Mouse (Mus musculus) MEL-GATA-1-ER (cell line): ENCODE data around the gene Cdkal1.
A peak's percentile ranks its signal among the peaks of the same experiment; 100 is the strongest.

ENCODE experiments used
- DNase-seq: peaks from one replicate; pipeline ENCODE4 v3.0.0-alpha.2; 2012; ENCODE audit warnings: low read depth; ENCODE audit errors: extremely low read depth

The Cdkal1 gene

DNA sequence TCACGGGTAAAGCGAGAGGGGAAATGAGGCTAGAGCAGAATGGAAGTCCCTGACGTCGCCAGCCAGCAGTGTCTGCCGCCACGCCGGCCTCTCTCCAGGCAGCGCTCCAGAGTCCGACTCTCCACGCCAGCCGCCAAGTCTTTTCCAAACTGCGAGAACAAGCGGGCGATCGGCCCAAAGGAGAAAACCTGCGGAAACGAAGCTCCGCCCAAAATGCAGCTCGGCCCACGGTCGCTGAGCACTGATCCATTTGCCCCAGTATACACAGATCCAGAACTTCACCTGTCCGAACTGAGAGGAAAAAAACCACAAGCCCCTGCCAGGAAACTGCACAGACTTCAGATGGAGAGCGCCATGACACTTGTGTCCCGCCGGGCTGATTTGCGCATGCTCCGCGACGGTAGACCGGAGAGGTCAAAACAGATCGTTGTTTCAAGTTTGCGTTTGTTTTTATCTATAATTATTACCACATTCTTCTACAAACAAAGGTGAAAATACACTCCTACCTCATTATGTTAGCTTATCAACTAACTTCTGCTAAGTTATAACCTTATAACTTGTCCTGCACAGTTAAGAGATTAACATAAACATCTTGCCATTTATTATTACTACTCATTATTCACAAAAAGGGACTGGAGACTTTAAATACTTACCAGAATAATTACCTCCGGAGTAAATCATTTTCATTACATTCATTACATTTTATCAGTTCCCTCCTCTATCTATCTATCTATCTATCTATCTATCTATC is at the start of gene Cdkal1:
TSS of gene Cdkal1 (minus strand) at position 394 of the 751 bp plus-strand sequence.
- DNase-seq: peak; percentile 84

DNA sequence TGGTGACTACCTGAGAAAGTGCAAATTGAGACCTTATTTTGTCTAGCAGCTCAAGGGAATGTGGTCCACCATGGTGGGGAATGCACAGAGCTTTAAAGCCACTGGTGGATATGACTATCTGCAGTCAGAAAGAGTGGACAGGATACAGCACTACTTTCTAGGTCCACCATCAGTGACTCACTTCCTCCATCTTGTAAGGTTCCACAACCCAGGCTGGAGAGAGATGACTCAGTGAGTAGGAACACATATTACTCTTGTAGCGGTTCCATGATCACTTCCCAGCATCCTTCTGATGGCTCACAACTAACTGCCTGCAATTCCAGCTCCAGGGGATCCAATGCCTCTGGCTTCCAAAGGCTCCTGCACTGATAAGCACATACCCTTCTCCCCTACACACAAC is 47.9 kb upstream of the Cdkal1 start:
- peak; percentile 5 for DNase-seq

DNA sequence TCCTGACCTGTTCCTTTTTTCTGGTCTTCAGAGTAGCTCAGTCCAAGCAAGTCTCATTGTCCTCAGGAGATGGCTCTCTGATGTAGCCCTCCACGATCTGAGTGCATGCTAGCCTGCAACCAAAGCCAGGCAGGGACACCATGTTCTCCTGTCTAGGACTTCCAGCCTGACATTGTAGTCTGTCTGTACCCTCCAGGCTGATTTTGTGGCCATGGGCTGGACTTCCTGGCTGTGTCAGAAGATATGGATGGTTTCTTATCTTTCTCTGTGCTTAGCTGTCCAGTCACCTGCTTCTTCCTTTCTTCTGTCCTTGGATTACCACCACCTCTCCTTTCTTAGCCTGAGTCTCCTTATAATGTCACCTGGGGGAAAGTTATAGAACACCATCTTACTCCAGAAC is 47.2 kb upstream of the Cdkal1 start:
- no peak for DNase-seq

DNA sequence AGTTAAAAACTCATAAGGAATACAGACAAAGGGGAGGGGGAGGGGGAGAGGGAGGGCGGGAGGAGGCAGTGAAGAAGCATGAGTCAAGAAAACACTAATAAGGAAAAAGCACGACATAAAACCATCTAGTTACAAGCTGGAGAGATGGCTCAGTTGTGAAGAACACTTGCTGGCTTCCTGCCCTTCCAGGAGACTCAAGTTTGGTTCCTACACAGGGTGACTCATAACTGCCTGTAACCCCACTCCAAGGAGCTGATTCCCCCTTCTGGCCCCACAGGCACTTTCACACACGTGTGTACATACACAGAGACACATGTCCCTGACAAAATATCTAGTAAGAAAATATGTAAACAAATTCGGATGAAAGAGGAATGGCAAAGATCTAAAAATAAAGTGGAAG is 46.2 kb upstream of the Cdkal1 start:
- no peak for DNase-seq

DNA sequence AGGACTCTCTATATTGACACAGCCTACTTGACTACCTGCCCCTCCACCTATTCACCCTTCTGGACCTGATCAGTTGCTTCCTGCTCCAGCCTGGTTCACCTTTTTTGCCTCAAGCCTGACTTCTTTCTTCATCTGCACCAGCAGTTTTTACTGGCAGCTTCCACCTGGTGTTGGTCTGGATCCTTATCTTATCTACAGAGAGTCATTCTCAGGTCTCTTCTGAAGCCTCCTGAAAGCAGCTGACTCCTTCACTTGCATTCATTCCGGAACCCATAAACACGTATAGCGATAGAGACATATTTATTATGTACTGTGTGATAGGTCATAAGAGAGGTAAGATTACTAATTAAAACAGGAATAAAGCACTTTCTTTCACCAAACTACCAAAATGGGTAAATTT is 11.3 kb upstream of the Cdkal1 start:
- no peak for DNase-seq

DNA sequence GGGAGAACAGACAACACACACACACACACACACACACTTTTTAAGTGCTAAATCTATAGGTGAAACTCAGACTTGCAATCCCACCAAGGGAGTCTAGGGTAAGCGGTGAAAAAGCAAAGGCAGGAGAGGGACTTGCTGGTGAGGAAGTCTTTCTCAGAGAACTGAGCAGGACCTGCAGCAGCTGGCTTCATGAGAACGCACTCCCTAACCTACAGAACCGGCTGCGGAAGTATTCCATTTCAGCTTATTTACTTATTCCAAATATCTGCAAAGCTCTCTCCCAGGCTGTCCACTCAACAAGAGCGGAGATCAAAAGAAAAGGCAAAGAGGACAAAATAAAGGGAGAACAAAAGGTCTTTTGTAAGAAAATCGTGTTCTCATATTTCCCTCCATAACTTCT is 8.9 kb upstream of the Cdkal1 start:
- DNase-seq: no peak

DNA sequence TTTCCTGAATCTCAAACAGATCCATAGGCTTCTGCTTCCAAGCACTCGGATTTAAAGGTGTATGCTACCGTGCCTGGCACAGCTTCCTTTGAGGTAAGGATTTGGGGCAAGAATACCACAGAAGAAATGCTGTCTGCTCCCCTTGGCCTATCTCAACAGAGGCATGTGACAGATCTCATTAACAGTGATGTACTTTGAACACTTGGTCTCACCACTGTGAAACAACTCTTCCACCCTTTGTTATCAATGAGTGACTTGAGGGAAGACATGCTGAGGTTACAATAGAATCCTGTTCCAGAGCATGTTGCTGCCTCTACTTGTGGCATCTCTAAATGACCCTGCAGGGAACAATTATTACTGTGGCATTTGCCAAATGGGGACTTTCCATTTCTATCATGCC is 4.6 kb upstream of the Cdkal1 start:
- no peak for DNase-seq

DNA sequence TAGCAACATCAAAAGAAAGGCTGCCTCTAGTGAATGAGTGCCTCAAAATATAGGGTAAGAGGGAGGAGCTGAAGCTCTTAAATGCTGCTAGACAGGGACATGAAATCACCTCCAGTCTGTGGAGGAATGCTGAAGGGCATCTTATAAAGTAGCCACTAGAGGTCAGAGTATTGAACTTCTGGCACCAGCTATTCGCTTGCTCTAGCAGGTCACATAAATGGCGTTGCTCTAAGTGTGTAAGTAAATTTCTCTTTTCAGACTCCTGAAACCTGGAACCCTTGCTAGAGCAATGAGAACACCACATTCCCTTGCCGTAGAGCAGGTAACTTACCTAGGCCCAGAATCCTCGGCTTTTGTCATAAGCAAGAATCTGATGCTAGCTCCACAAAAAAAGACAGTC is 2.0 kb upstream of the Cdkal1 start:
- DNase-seq: peak; percentile 76

DNA sequence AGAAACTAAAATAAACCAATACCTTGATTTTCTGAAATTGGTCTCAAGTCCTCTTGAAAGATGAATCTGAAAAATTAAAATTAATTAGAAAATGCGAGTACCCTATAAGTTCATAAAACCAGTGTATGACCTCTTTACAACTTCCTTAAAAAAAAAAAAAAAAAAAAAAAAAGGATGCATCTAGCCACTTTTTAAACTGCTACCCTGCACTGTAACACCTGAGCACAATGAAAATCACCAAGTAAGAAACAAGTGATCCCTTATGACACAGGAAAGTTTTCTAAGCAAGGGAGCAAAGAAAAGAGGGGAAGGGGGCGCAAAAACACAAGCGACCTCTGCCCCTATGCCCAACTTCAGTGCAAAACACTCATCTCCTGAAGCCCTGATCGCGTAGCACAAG is 598 bp downstream of the Cdkal1 start:
- DNase-seq: no peak

DNA sequence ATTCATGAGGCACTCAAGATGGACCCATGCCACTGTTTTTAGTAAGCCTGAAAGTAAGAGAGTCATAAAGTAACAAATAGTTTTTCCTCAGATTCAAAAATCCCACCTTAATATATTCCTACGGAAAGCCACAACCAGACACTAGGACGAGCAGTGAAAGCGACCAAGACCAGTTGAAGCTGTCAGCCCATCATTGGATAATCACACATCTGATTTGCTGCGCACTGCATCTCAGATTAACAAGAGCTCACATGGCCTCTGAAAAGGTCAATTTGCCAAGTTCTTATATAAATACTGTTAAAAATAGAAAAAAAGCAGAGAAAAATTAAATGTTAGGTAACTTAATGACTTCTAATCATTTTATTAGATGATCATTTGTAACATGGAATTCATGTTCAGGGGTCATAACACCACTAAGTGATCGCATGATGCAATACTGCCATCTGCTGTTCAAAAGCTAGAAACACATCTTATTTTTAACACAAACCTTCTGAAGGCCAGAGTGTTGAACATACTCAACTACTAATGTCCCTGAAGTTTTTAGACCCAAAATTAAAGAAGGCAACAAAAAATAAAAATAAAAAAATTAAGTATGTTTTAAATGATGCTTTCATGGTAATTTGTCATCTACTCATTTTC is 16.9 kb downstream of the Cdkal1 start:
- DNase-seq: peak; percentile 55

DNA sequence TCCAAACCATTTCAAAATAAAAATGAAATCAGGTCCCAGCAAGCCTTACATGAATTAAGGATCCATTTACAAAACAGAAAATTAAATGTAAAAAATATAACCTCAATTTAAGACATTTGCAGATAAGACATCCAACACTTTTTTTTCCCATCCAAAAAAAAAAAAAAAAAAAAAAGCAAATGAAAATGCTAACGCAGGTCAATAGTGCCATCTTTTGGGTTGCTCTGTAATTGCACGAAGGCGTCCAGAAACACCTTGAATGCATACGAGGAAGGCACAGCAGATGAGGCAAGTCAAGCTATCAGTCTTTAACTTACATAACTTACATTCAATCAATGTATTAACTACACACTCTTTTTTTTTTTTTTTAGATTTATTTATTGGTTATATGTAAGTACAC is 20.3 kb downstream of the Cdkal1 start:
- DNase-seq: peak; percentile 26

DNA sequence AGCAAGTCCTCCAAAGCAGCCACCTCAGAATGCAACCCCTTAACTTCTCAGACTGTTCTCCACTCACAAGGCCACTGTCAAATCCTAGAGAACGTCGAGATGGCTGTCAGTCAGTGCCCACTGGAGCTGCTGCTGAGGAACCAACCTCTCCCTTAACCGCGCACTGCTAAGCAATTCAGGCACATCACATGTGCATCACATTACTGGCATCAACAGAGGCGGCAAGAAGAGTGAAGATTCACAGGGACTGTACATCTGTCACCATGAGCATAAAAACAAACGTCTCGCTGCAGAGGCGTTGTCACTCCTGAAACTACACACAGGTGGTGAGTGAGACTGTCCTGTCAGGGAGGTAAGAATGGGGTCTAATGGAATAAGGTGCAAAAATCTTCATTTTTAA is 21.7 kb downstream of the Cdkal1 start:
- no peak for DNase-seq

DNA sequence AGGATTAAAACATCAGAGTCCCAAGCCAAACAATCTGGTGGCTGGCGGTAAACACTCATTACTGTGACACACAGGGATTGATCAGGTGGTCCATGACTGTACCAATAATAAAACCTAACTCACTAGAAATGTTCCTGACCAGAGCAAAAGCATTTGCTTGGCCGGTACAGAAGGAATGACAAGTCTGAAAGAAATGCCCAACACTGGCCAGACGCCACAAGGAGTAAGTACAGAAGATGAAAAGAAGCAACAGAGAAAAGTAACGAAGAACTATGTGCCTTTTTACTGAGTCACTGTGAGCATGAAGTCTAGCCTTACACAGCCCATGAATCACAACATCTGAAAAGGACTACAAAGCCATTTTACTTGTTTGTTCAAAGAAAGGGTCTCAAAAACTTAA is 24.3 kb downstream of the Cdkal1 start:
- no peak for DNase-seq

DNA sequence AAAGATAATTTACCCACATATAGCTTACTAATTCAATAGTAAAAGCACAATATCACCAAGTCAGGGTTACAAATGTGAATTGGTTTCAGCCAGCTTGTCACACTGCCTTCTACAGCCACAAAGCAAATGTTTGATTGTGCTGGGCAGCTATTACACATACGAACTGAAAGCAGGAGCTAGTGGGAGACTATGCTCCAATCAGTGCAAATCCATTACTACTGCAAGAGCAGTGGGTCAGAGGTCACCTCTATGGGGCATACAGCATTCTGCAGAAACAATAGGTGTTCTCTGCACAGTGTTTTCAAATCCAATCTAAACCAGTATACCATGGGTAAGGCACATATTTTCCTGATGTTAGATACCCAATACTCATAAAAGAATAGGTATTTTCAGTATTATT is 27.4 kb downstream of the Cdkal1 start:
- DNase-seq: no peak

DNA sequence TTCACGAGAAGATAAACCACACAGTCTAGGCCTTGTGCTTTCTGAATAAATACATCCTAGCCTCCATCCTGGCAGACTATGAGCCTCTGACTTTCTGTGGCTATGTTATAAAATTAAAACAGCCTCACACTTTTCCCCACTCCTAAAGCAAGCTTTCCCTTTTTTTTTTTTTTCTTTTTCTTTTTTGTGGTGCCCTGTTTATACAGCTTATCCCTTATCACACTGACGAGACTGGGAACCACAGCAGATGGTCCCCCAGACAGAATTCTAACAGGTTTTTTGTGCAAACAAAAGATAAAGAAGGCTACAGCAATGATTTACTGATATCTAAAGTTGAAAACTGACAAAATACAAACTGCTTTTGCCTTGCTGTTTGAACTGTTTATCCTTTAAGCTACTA is 29.0 kb downstream of the Cdkal1 start:
- DNase-seq: peak; percentile 10

DNA sequence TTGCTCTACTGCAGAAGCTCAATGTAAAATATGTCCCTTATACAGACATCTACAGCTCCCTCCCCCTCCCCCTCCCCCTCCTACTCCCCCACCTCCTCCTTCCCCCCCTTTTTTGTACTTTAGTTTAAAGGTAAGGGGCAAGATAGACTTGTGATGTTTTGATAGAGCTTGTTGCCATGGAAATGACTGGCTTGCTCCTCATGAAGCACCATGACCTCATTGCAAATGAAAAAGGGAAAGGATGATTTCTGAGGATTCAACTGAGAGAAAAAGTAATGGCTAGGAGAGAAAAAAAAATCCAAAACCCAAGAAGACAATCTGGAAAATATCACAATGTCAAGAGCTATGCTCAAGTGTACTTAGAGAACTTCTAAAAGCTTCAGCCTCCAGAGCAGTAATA is 29.4 kb downstream of the Cdkal1 start:
- DNase-seq: no peak

DNA sequence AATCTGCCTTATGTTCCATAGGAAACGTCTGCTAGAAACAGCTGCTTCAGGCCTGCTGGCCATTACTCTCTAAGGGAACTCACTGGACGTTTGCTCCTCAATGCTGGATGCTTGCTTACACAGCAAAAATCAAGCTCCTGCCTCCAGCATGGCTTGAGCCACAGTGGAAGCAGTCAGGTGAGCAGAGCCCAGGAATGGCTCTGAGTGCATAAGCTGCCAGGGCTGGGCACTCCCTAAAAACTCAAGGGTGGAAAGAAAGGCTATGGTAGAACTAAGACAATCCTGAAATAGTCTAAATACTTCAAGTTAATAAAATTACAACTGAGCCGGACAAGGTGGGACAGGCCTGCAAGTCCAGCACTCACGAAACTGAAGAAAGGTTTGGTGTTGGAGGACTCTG is 30.7 kb downstream of the Cdkal1 start:
- no peak for DNase-seq

DNA sequence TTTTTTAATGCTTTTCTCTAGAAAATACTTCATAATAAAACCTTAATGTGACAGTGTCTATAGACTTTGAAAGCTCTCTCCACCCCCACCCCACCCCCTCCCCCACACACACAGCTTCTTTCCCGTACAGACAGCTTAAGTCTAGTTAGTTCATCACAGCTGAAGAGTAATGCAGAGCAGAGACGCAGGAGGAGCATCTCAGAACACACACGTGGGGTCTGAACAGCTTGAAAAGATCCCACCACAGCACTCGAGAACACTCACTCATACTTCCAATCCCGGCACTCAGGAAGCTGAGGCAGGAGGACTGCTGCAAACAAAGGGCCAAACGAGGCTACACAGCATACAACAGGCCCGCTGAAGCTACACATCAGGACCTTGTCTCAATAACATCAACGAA is 31.1 kb downstream of the Cdkal1 start:
- no peak for DNase-seq

DNA sequence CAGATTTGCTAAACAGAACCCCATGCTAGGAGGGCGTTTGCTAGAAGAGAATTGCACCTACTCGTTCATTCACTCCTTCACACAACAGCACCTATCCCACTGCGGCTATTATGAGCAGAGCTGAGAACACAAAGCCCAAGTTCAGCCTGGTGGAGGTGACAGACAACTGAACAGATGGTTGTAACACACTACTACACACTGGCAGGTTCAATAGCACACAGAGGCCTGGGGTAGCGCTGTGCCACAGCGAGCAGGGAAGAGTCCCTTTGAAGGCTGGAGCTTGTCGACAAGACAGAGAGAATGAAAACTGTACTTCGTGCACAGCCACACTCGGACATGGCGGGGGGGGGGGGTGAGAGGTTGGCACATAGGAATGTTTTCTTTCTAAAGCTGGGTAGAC is 31.6 kb downstream of the Cdkal1 start:
- no peak for DNase-seq

DNA sequence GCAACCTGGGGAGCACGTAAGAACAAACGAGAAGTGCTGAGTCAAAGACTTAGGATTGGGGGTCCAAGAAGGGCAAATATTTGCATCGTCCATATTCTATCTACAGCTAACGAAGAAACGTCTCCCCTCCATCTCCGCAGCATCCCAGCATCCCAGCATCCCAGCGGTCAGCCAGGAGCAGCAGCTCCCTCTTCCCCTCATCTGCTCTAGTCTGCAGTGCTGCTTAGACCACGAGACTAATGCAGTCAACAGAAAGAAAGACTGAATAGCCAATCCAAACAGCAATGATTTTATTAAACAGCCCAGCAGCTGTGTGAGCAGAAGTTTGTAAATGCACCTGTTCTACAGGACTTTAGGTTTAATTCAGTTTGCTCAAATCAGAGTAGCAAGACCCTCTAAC is 32.0 kb downstream of the Cdkal1 start:
- DNase-seq: no peak

DNA sequence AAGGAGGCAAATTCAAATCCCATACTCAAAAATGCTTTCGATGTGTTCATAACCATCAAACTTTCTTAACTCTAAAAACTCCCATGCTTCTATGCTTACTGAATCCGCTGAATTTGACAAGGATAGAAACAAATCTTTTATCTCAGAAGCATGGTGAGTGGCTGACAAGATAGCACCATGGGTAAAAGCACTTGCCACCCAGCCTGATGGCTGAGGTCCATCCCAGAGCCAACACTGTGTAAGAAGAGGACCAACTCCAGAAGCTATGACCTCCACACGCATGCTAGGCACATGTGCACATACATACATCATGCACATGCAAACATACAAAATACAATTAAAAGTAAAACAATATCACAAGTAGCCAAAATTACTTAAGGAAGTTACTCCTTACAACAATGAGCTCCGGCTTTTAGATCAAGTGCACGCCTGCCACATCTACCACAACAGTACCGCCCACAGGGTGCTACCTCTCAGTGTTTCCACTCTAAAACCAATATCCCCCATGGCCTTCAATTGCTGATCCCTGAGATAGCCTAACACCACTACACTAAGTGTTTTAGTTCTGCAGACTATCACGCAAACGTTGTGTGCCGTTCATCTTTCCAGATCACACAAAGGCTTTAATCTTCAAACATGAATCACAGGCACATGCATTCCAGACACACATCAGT is 35.4 kb downstream of the Cdkal1 start:
- DNase-seq: no peak

DNA sequence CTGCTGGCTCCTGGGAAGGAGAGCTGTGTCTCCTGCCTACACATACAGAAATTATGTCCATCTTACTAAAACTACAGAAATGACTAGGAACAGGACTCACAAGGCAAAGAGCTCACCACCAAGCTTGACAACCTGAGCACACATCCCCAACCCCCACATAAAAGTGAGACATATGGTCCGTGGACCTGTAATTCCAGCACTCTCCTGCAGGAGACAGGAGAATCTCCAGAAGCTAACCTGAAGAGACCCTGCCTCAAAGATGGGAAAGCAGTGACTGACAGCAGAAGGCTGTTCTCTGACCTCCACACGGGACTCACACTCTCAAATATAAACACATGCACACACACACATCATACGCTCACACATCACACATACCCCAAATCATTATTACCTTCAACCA is 36.3 kb downstream of the Cdkal1 start:
- no peak for DNase-seq

DNA sequence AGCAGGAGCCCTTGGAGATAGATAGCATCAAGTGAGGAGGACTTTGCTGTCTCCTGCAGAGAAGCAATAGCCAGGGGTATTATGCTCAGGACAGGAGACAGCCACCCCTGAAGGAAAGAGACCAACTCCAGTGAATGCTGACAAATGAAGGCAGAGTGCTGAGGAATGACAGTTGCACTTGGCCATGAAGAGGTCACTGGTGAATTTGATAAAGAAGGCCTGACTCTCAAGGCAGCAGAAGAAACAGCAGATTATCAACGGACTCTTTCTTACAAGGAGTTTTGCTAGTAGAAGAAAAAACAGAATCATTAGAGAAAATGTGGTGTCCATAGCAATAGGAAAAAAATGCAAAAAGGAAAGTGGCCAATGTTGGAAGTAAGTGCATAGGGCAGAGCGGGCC is 37.2 kb downstream of the Cdkal1 start:
- no peak for DNase-seq
